Mouse (Mus musculus) lung, embryonic 14.5 days (tissue): ENCODE results near the gene Foxn4. TPM values are rescaled to one million over a fixed set of nuclear protein-coding genes. Genes with fewer than 3 reads are reported as not detected.

Source experiments
- ATAC-seq: fragments of 200-750 bp; cut with Nextera tagmentation; 2 replicates; pipeline ENCODE4 v1.8.0; 2017; ENCODE audit warnings: mild to moderate bottlenecking, moderate TSS enrichment, moderate library complexity; ENCODE audit not compliant: insufficient read depth
- DNase-seq: peaks from one replicate; pipeline ENCODE4 v3.0.0-alpha.2; 2015
- H3K27ac ChIP-seq: fragments of 300-500 bp; sonication (generic); 2 replicates; pipeline ENCODE4 v1.5.1; 2014; ENCODE audit warnings: low read depth, mild to moderate bottlenecking, moderate library complexity
- H3K27me3 ChIP-seq: fragments of 300-500 bp; sonication (generic); 2 replicates; pipeline ENCODE4 v1.6.1; 2014; ENCODE audit warnings: low read length, control low read depth; ENCODE audit not compliant: insufficient read depth
- H3K36me3 ChIP-seq: fragments of 300-500 bp; sonication (generic); 2 replicates; pipeline ENCODE4 v1.6.1; 2014; ENCODE audit warnings: control low read depth; ENCODE audit not compliant: insufficient read depth
- H3K4me1 ChIP-seq: fragments of 300-500 bp; sonication (generic); 2 replicates; pipeline ENCODE4 v1.6.1; 2014; ENCODE audit warnings: antibody characterized with exemption, control low read depth; ENCODE audit not compliant: insufficient read depth
- H3K4me2 ChIP-seq: fragments of 300-500 bp; sonication (generic); 2 replicates; pipeline ENCODE4 v1.6.1; 2014; ENCODE audit warnings: mild to moderate bottlenecking
- H3K4me3 ChIP-seq: fragments of 300-500 bp; sonication (generic); 2 replicates; pipeline ENCODE4 v1.5.1; 2014; ENCODE audit warnings: low read depth, low read length
- H3K9ac ChIP-seq: fragments of 300-500 bp; sonication (generic); 2 replicates; pipeline ENCODE4 v1.6.1; 2014
- H3K9me3 ChIP-seq: fragments of 300-500 bp; sonication (generic); 2 replicates; pipeline ENCODE4 v1.6.1; 2016; ENCODE audit warnings: low read depth, low read length, control low read depth
- CTCF ChIP-seq: IDR thresholded peaks from 2 replicates; pipeline ENCODE4 v1.5.1; 2016; ENCODE audit warnings: antibody characterized with exemption, low read depth
- WGBS: fragments of 180-500 bp; shearing (Covaris S2); extraction: QIAGEN DNeasy Blood & Tissue Kit; methylation state at CpG from one replicate; pipeline ENCODE4 v1.1.7; 2014; 5-methylcytosine and 5-hydroxymethylcytosine counted together
- polyA plus RNA-seq: library from polyadenylated mRNA; unstranded; fragments of >200 nt; fragmentation: Nextera tagmentation; extraction: Ambion mirVana; gene quantifications from 2 replicates; pipeline ENCODE4 v1.2.1, GENCODE M21; 2014

Gene Foxn4
- polyA plus RNA-seq, 1 experiment from 2014 or later = 0.16 TPM

- H3K9me3 ChIP-seq = no peaks in the 10 kb centered on the region
- DNase-seq = no peak
- H3K27ac ChIP-seq = no peak overlapping the region
- 66% methylated on average over 10 of the region's 10 CpGs for WGBS
- no peak overlapping the region for H3K4me2 ChIP-seq
- no peak for ATAC-seq
- no peaks in the 10 kb centered on the region for H3K4me1 ChIP-seq
- TF ChIP-seq CTCF = no peak
- no peaks in the 10 kb centered on the region for H3K36me3 ChIP-seq
- H3K27me3 ChIP-seq = no peaks in the 10 kb centered on the region
- H3K9ac ChIP-seq = no peak overlapping the region
- no peak overlapping the region for H3K4me3 ChIP-seq
These were observed 14.1 kb downstream of the Foxn4 start for GRCm38 (mm10) chr5:114259495-114259894.

GRCm38 (mm10) chr5:114248174-114248589, 25.4 kb downstream of the Foxn4 start:
- WGBS = 12% methylated on average over 14 of the region's 14 CpGs
- peak overlapping the region; percentile 41 for H3K4me2 ChIP-seq
- H3K27ac ChIP-seq = no peak overlapping the region
- no peaks in the 10 kb centered on the region for H3K9me3 ChIP-seq
- DNase-seq = peak; percentile 92
- no peak overlapping the region for H3K4me3 ChIP-seq
- TF ChIP-seq CTCF = peak; percentile 96
- no peak overlapping the region for H3K9ac ChIP-seq
- no peaks in the 10 kb centered on the region for H3K4me1 ChIP-seq
- no peaks in the 10 kb centered on the region for H3K27me3 ChIP-seq
- no peaks in the 10 kb centered on the region for H3K36me3 ChIP-seq
- peak; percentile 69 for ATAC-seq

- TF ChIP-seq CTCF = no peak
- ATAC-seq (no peak), DNase-seq (no peak)
- WGBS = 73% methylated on average over 7 of the region's 7 CpGs
- Histone ChIP-seq H3K4me1 (no peaks in the 10 kb centered on the region), H3K27ac (no peak overlapping the region), H3K9me3 (no peaks in the 10 kb centered on the region), H3K27me3 (no peaks in the 10 kb centered on the region), H3K36me3 (no peaks in the 10 kb centered on the region), H3K9ac (no peak overlapping the region), H3K4me3 (no peak overlapping the region), H3K4me2 (no peak overlapping the region)
These were observed 27.1 kb downstream of the Foxn4 start for GRCm38 (mm10) chr5:114246465-114246864.

- no peaks in the 10 kb centered on the region for H3K27me3 ChIP-seq
- no peak for TF ChIP-seq CTCF
- no peak overlapping the region for H3K9ac ChIP-seq
- 47% methylated on average over 14 of the region's 14 CpGs for WGBS
- H3K27ac ChIP-seq = no peak overlapping the region
- ATAC-seq (no peak), DNase-seq (no peak)
- H3K9me3 ChIP-seq = no peaks in the 10 kb centered on the region
- H3K4me2 ChIP-seq = no peak overlapping the region
- H3K36me3 ChIP-seq = no peaks in the 10 kb centered on the region
- H3K4me3 ChIP-seq = no peak overlapping the region
- no peaks in the 10 kb centered on the region for H3K4me1 ChIP-seq
These were observed 33.9 kb downstream of the Foxn4 start for GRCm38 (mm10) chr5:114239737-114240136.

GRCm38 (mm10) chr5:114238924-114239323, 34.7 kb downstream of the Foxn4 start:
- no peaks in the 10 kb centered on the region for H3K4me1 ChIP-seq
- no peaks in the 10 kb centered on the region for H3K9me3 ChIP-seq
- no peaks in the 10 kb centered on the region for H3K27me3 ChIP-seq
- H3K4me3 ChIP-seq = no peak overlapping the region
- no peaks in the 10 kb centered on the region for H3K36me3 ChIP-seq
- H3K9ac ChIP-seq = no peak overlapping the region
- TF ChIP-seq CTCF = no peak
- ATAC-seq (no peak), DNase-seq (peak; percentile 53)
- WGBS = 19% methylated on average over 7 of the region's 7 CpGs
- H3K4me2 ChIP-seq = no peak overlapping the region
- no peak overlapping the region for H3K27ac ChIP-seq

GRCm38 (mm10) chr5:114228901-114229300, 44.7 kb downstream of the Foxn4 start:
- no peaks in the 10 kb centered on the region for H3K27me3 ChIP-seq
- no peak for TF ChIP-seq CTCF
- no peak overlapping the region for H3K4me2 ChIP-seq
- no peak overlapping the region for H3K4me3 ChIP-seq
- no peaks in the 10 kb centered on the region for H3K36me3 ChIP-seq
- H3K27ac ChIP-seq = no peak overlapping the region
- H3K9me3 ChIP-seq = peaks cover 8% of the 10 kb centered on the region; the same call in 1 of the 2 replicates
- no peaks in the 10 kb centered on the region for H3K4me1 ChIP-seq
- DNase-seq (peak; percentile 69), ATAC-seq (no peak; the same call in 1 of the 2 replicates)
- 64% methylated on average over 5 of the region's 5 CpGs for WGBS
- no peak overlapping the region for H3K9ac ChIP-seq

- H3K4me1 ChIP-seq = no peaks in the 10 kb centered on the region
- 91% methylated on average over 7 of the region's 7 CpGs for WGBS
- ATAC-seq = no peak
- H3K9ac ChIP-seq = no peak overlapping the region
- no peaks in the 10 kb centered on the region for H3K36me3 ChIP-seq
- no peak for DNase-seq
- H3K9me3 ChIP-seq = peaks cover 8% of the 10 kb centered on the region; the same call in 1 of the 2 replicates
- TF ChIP-seq CTCF = no peak
- H3K4me3 ChIP-seq = no peak overlapping the region
- H3K27ac ChIP-seq = no peak overlapping the region
- H3K4me2 ChIP-seq = no peak overlapping the region
- H3K27me3 ChIP-seq = no peaks in the 10 kb centered on the region
These were observed 47.6 kb downstream of the Foxn4 start for GRCm38 (mm10) chr5:114226051-114226450.

GRCm38 (mm10) chr5:114218771-114219170, 54.8 kb downstream of the Foxn4 start:
- H3K9ac ChIP-seq = no peak overlapping the region
- 75% methylated on average over 14 of the region's 14 CpGs for WGBS
- no peaks in the 10 kb centered on the region for H3K4me1 ChIP-seq
- H3K27me3 ChIP-seq = no peaks in the 10 kb centered on the region
- H3K27ac ChIP-seq = no peak overlapping the region
- H3K4me3 ChIP-seq = no peak overlapping the region
- no peak overlapping the region for H3K4me2 ChIP-seq
- H3K36me3 ChIP-seq = no peaks in the 10 kb centered on the region
- DNase-seq (no peak), ATAC-seq (no peak)
- no peaks in the 10 kb centered on the region for H3K9me3 ChIP-seq
- TF ChIP-seq CTCF = no peak
